Mouse (Mus musculus) MEL (cell line): ENCODE measurements around the gene Sphkap. TPM values are rescaled to one million over a fixed set of nuclear protein-coding genes. Genes with fewer than 3 reads are reported as not detected.

Experiments
- DNase-seq: peaks from one replicate; pipeline ENCODE4 v3.0.0; 2011; ENCODE audit warnings: low read depth, low spot score
- H3K27ac ChIP-seq: 2 replicates; pipeline ENCODE4 v1.5.1; 2012; ENCODE audit warnings: low read depth, mild to moderate bottlenecking, control low read depth, low read length, moderate library complexity; ENCODE audit not compliant: control insufficient read depth
- H3K27me3 ChIP-seq, 2 experiments: fragments of 150-350 bp in 1 of 2; sonication (generic) in 1 of 2; 2 replicates each; pipeline ENCODE4 v1.6.1; 2012; ENCODE audit warnings: low read length in 2 of 2, mild to moderate bottlenecking in 2 of 2, improper control_type of control experiment in 1 of 2, moderate library complexity in 1 of 2; ENCODE audit not compliant: insufficient read depth in 2 of 2, control insufficient read depth in 1 of 2
- H3K36me3 ChIP-seq, 2 experiments: 2 replicates each; pipeline ENCODE4 v1.6.1; 2012 to 2014; ENCODE audit warnings: low read length in 2 of 2, improper control_type of control experiment in 1 of 2, inconsistent platforms in 1 of 2, mild to moderate bottlenecking in 1 of 2; ENCODE audit not compliant: insufficient read depth in 2 of 2, control insufficient read depth in 1 of 2
- H3K4me1 ChIP-seq, 2 experiments: fragments of 150-350 bp in 1 of 2; sonication (generic) in 1 of 2; 2 replicates each; pipeline ENCODE4 v1.6.1; 2012; ENCODE audit warnings: low read length in 2 of 2, improper control_type of control experiment in 1 of 2, mild to moderate bottlenecking in 1 of 2; ENCODE audit not compliant: insufficient read depth in 2 of 2, control insufficient read depth in 1 of 2
- H3K4me3 ChIP-seq, 2 experiments: fragments of 150-350 bp in 1 of 2; sonication (generic) in 1 of 2; 2 replicates each; pipeline ENCODE4 v1.5.1; 2012; ENCODE audit warnings: low read depth in 2 of 2, low read length in 2 of 2, mild to moderate bottlenecking in 2 of 2, moderate library complexity in 2 of 2, control low read depth in 1 of 2, improper control_type of control experiment in 1 of 2; ENCODE audit not compliant: control insufficient read depth in 1 of 2, insufficient read depth in 1 of 2
- H3K79me2 ChIP-seq: 2 replicates; pipeline ENCODE4 v1.6.1; 2012; ENCODE audit warnings: mild to moderate bottlenecking, low read length, moderate library complexity; ENCODE audit not compliant: control insufficient read depth, poor library complexity, insufficient read depth
- H3K9ac ChIP-seq: 2 replicates; pipeline ENCODE4 v1.6.1; 2012; ENCODE audit warnings: low read depth, mild to moderate bottlenecking, control low read depth, low read length, moderate library complexity; ENCODE audit not compliant: control insufficient read depth, poor library complexity, severe bottlenecking
- H3K9me3 ChIP-seq: fragments of 150-350 bp; sonication (generic); replicated peaks from 2 replicates; pipeline ENCODE4 v1.6.1; 2012; ENCODE audit warnings: mild to moderate bottlenecking, low read length, improper control_type of control experiment, moderate library complexity; ENCODE audit not compliant: insufficient read depth
- CHD1 ChIP-seq: IDR thresholded peaks from 2 replicates; pipeline ENCODE4 v1.6.1; 2012; ENCODE audit warnings: low read depth, mild to moderate bottlenecking, inconsistent platforms, low read length, improper control_type of control experiment
- CTCF ChIP-seq, 3 experiments: IDR thresholded peaks in 2 of 3; conservative IDR thresholded peaks in 1 of 3; 2 replicates each; pipeline ENCODE4 v1.5.1; 2011 to 2012; ENCODE audit warnings: low read length in 3 of 3, low read depth in 2 of 3, mild to moderate bottlenecking in 2 of 3, improper control_type of control experiment in 1 of 3, inconsistent platforms in 1 of 3, mixed read lengths in 1 of 3, moderate library complexity in 1 of 3; ENCODE audit not compliant: control insufficient read depth in 1 of 3, insufficient read depth in 1 of 3, poor library complexity in 1 of 3, severe bottlenecking in 1 of 3
- ETS1 ChIP-seq: IDR thresholded peaks from 2 replicates; pipeline ENCODE4 v1.6.1; 2012; ENCODE audit warnings: low read depth, mild to moderate bottlenecking, inconsistent platforms, low read length, improper control_type of control experiment, moderate library complexity
- GABPA ChIP-seq: IDR thresholded peaks from 2 replicates; pipeline ENCODE4 v1.6.1; 2012; ENCODE audit warnings: low read depth, mild to moderate bottlenecking, inconsistent platforms, low read length, improper control_type of control experiment, moderate library complexity
- GATA1 ChIP-seq: IDR thresholded peaks from 2 replicates; pipeline ENCODE4 v1.6.1; 2011; ENCODE audit warnings: low read depth, low read length, improper control_type of control experiment
- HCFC1 ChIP-seq: IDR thresholded peaks from 2 replicates; pipeline ENCODE4 v1.6.1; 2012; ENCODE audit warnings: low read depth, mild to moderate bottlenecking, inconsistent platforms, low read length, improper control_type of control experiment, moderate library complexity
- JUND ChIP-seq: IDR thresholded peaks from 2 replicates; pipeline ENCODE4 v1.6.1; 2011; ENCODE audit warnings: low read depth, mild to moderate bottlenecking, improper control_type of control experiment, low read length
- KAT2A ChIP-seq: conservative IDR thresholded peaks from 2 replicates; pipeline ENCODE4 v1.6.1; 2012; ENCODE audit warnings: low read depth, low read length, improper control_type of control experiment, inconsistent platforms
- MAFK ChIP-seq: IDR thresholded peaks from 2 replicates; pipeline ENCODE4 v1.6.1; 2011; ENCODE audit warnings: low read depth, mild to moderate bottlenecking, low read length, improper control_type of control experiment, borderline replicate concordance
- MAZ ChIP-seq: IDR thresholded peaks from 2 replicates; pipeline ENCODE4 v1.6.1; 2012; ENCODE audit warnings: low read depth, mild to moderate bottlenecking, inconsistent platforms, low read length, improper control_type of control experiment
- MXI1 ChIP-seq: IDR thresholded peaks from 2 replicates; pipeline ENCODE4 v1.6.1; 2011; ENCODE audit warnings: mild to moderate bottlenecking, low read depth, low read length, improper control_type of control experiment
- MYB ChIP-seq: IDR thresholded peaks from 2 replicates; pipeline ENCODE4 v1.6.1; 2011; ENCODE audit warnings: mild to moderate bottlenecking, low read depth, low read length, improper control_type of control experiment
- NELFE ChIP-seq: IDR thresholded peaks from 2 replicates; pipeline ENCODE4 v1.6.1; 2011; ENCODE audit warnings: low read depth, low read length, improper control_type of control experiment
- NRF1 ChIP-seq: IDR thresholded peaks from 2 replicates; pipeline ENCODE4 v1.6.1; 2014; ENCODE audit warnings: low read depth, mild to moderate bottlenecking, inconsistent platforms, low read length, improper control_type of control experiment, moderate library complexity; ENCODE audit not compliant: poor library complexity, insufficient read depth, severe bottlenecking
- RCOR1 ChIP-seq: IDR thresholded peaks from 2 replicates; pipeline ENCODE4 v1.6.1; 2012; ENCODE audit warnings: low read depth, mild to moderate bottlenecking, inconsistent platforms, low read length, improper control_type of control experiment
- SIN3A ChIP-seq: IDR thresholded peaks from 2 replicates; pipeline ENCODE4 v1.6.1; 2012; ENCODE audit warnings: low read length, improper control_type of control experiment, inconsistent platforms
- SMC3 ChIP-seq: IDR thresholded peaks from 2 replicates; pipeline ENCODE4 v1.6.1; 2011; ENCODE audit warnings: low read depth, low read length, improper control_type of control experiment
- USF1 ChIP-seq: IDR thresholded peaks from 2 replicates; pipeline ENCODE4 v1.6.1; 2014; ENCODE audit warnings: low read depth, mild to moderate bottlenecking, inconsistent platforms, low read length, improper control_type of control experiment, moderate library complexity
- ZC3H11A ChIP-seq: IDR thresholded peaks from 2 replicates; pipeline ENCODE4 v1.6.1; 2012; ENCODE audit warnings: low read depth, mild to moderate bottlenecking, inconsistent platforms, low read length, improper control_type of control experiment
- ZKSCAN1 ChIP-seq: IDR thresholded peaks from 2 replicates; pipeline ENCODE4 v1.6.1; 2012; ENCODE audit warnings: low read depth, mild to moderate bottlenecking, inconsistent platforms, low read length, improper control_type of control experiment, moderate library complexity
- ZMIZ1 ChIP-seq: IDR thresholded peaks from 2 replicates; pipeline ENCODE4 v1.6.1; 2012; ENCODE audit warnings: low read depth, mild to moderate bottlenecking, inconsistent platforms, low read length, improper control_type of control experiment, moderate library complexity
- polyA plus RNA-seq, 2 experiments: library from polyadenylated mRNA; stranded (reverse) in 1 of 2; unstranded in 1 of 2; fragments of >175 nt in 1 of 2; fragments of >200 nt in 1 of 2; gene quantifications; 2 replicates each; pipeline versions ENCODE4 v1.2.1 to v1.2.4; 2012; ENCODE audit warnings: low replicate concordance in 2 of 2, low read depth in 1 of 2; ENCODE audit not compliant: insufficient read length in 2 of 2, insufficient read depth in 1 of 2, missing spikeins in 1 of 2
- total RNA-seq: library from RNA; depleted of rRNA; stranded (reverse); fragments of 300-350 nt; gene quantifications from 2 replicates; pipeline ENCODE4 v1.2.3, GENCODE M21; 2012

Sphkap gene
- total and polyA plus RNA-seq, 3 experiments, result not detected

DNA sequence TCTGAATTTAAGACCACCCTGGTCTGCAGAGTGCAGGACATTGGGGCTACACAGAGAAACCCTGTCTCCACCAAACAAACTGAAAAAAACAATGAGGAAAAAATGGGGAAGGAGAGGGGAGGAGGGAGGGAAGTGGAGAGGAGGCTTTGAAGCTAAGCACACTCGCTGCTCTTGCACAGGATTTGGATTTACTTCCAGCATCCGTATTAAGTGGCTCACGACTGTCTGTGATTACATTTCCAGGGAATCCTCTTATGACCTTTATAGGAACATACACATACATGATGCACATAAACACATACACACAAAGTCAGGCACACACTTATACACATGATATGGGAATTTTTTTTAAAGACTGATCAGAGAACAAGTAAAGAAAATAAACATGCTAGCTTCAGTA, 62.9 kb downstream of the Sphkap start:
- TF ChIP-seq CHD1 (no peak), GABPA (no peak), NELFE (no peak), USF1 (no peak), CTCF (IDR thresholded peaks at IDR 0.05 in 2 of 3, conservative IDR thresholded peaks at IDR 0.05 in 1 of 3; ENCODE audit: control insufficient read depth in 1 of 3, insufficient read depth in 1 of 3, low read depth in 2 of 3, low read length in 3 of 3, poor library complexity in 1 of 3, severe bottlenecking in 1 of 3) (no peak), ZKSCAN1 (no peak), SMC3 (no peak), MYB (no peak), NRF1 (no peak), KAT2A (no peak), ZC3H11A (no peak), JUND (no peak), RCOR1 (no peak), GATA1 (no peak), MAZ (no peak), HCFC1 (no peak), ETS1 (no peak), ZMIZ1 (no peak), MAFK (no peak), SIN3A (no peak)
- Histone ChIP-seq H3K27me3 (no peaks in the 10 kb centered on the region), H3K9ac (no peak overlapping the region), H3K4me3 (no peak overlapping the region), H3K9me3 (no peaks in the 10 kb centered on the region), H3K79me2 (no peaks in the 10 kb centered on the region), H3K4me1 (no peaks in the 10 kb centered on the region), H3K27ac (no peak overlapping the region), H3K36me3 (no peaks in the 10 kb centered on the region)
- no peak for DNase-seq

DNA sequence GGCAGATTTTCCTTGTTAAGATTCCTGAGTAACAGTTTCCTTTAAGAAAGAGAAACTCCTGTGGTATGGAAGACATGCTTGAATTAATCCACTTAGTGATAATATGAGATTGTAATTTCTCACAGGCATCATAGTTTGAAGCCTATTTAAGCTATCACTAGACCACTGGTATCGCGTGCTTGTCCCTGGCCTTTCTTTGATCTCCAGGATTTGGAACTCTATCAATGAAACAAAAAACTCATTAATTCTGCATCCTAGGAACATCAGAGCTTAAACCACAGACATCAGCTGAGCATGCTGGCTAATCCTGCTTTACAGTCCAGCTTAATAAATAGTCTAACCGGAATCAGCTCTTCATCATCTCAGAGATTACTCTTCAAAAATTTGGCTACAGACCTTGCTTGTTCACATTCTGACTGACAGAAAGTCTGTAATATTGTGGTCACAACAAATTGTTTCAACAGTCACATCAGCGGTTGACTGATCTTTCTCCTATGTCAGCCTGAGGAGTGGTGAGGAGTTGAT, 65.2 kb downstream of the Sphkap start:
- no peaks in the 10 kb centered on the region for H3K9me3 ChIP-seq
- DNase-seq, result no peak
- no peaks in the 10 kb centered on the region for H3K36me3 ChIP-seq
- H3K79me2 ChIP-seq, result no peaks in the 10 kb centered on the region
- H3K27ac ChIP-seq, result no peak overlapping the region
- no peaks in the 10 kb centered on the region for H3K4me1 ChIP-seq
- TF ChIP-seq MXI1 (no peak), RCOR1 (no peak), GATA1 (no peak)
- no peaks in the 10 kb centered on the region for H3K27me3 ChIP-seq
- H3K9ac ChIP-seq, result no peak overlapping the region
- H3K4me3 ChIP-seq, result no peak overlapping the region
